Mouse (Mus musculus) limb, embryonic 15.5 days (tissue): Measurements from ENCODE around the gene Exosc7. TPM values are rescaled to one million over a fixed set of nuclear protein-coding genes. Genes with fewer than 3 reads are reported as not detected.

Experiments used
- ATAC-seq: fragments of 200-750 bp; cut with Nextera tagmentation; 2 replicates; pipeline ENCODE4 v1.8.0; 2017; ENCODE audit warnings: low read depth, moderate TSS enrichment; ENCODE audit not compliant: insufficient number of reproducible peaks, low FRiP score, low TSS enrichment
- H3K27ac ChIP-seq: fragments of 300-500 bp; sonication (generic); 2 replicates; pipeline ENCODE4 v1.5.1; 2015; ENCODE audit warnings: moderate library complexity, mild to moderate bottlenecking, inconsistent platforms
- H3K27me3 ChIP-seq: fragments of 300-500 bp; sonication (generic); 2 replicates; pipeline ENCODE4 v1.6.1; 2015; ENCODE audit warnings: inconsistent platforms
- H3K36me3 ChIP-seq: fragments of 300-500 bp; sonication (generic); 2 replicates; pipeline ENCODE4 v1.6.1; 2015; ENCODE audit warnings: inconsistent platforms
- H3K4me1 ChIP-seq: fragments of 300-500 bp; sonication (generic); 2 replicates; pipeline ENCODE4 v1.6.1; 2015; ENCODE audit warnings: inconsistent platforms
- H3K4me2 ChIP-seq: fragments of 300-500 bp; sonication (generic); 2 replicates; pipeline ENCODE4 v1.6.1; 2015; ENCODE audit warnings: mild to moderate bottlenecking, inconsistent platforms
- H3K4me3 ChIP-seq: fragments of 300-500 bp; sonication (generic); 2 replicates; pipeline ENCODE4 v1.5.1; 2015; ENCODE audit warnings: mild to moderate bottlenecking, inconsistent platforms
- H3K9ac ChIP-seq: fragments of 300-500 bp; sonication (generic); 2 replicates; pipeline ENCODE4 v1.6.1; 2015; ENCODE audit warnings: inconsistent platforms
- H3K9me3 ChIP-seq: fragments of 300-500 bp; sonication (generic); 2 replicates; pipeline ENCODE4 v1.6.1; 2016; ENCODE audit warnings: inconsistent platforms
- WGBS: fragments of 180-500 bp; shearing (Covaris S2); methylation state at CpG from one replicate; pipeline ENCODE4 v1.1.7; 2015; 5-methylcytosine and 5-hydroxymethylcytosine counted together
- polyA plus RNA-seq: library from polyadenylated mRNA; unstranded; fragments of >200 nt; fragmentation: Nextera tagmentation; extraction: Ambion mirVana; gene quantifications from 2 replicates; pipeline ENCODE4 v1.2.1, GENCODE M21; 2015

The Exosc7 gene
- polyA plus RNA-seq, 1 experiment from 2014 or later, result 103 TPM

- Histone ChIP-seq H3K9me3 (no peaks in the 10 kb centered on the region), H3K27me3 (no peaks in the 10 kb centered on the region), H3K36me3 (no peaks in the 10 kb centered on the region), H3K4me3 (no peak overlapping the region), H3K4me2 (no peak overlapping the region), H3K4me1 (no peaks in the 10 kb centered on the region; the same call in 1 of the 2 replicates), H3K27ac (no peak overlapping the region), H3K9ac (no peak overlapping the region)
- 66% methylated on average over 3 of the region's 3 CpGs for WGBS
- ATAC-seq, result no peak
Measured at GRCm38 (mm10) chr9:123165781-123166443, 52.9 kb downstream of the Exosc7 start.

DNA sequence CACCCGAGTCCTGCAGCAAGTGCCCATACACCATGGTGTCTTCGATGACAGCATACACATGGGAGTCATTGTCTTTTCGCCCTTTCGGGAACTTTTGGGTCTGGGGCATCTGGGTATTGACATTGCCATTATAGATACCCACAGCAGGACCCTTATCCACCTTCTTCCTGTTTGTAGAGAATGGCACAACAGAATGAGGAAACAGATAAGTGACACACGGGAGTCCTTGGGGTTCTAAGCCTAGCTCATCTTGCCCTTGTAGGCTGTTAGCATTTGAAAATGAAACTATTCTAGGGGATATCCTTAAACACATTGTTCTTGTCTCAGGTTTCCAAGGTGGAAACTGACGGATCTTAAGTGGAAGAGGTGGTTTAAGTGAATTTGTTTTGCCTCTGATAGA lies 60.7 kb downstream of the Exosc7 start:
- Histone ChIP-seq H3K4me3 (no peak overlapping the region), H3K36me3 (no peaks in the 10 kb centered on the region), H3K4me1 (no peaks in the 10 kb centered on the region), H3K9ac (no peak overlapping the region), H3K27me3 (no peaks in the 10 kb centered on the region), H3K9me3 (no peaks in the 10 kb centered on the region), H3K27ac (no peak overlapping the region), H3K4me2 (no peak overlapping the region)
- no peak for ATAC-seq
- WGBS, result 86% methylated on average over 6 of the region's 6 CpGs

GRCm38 (mm10) chr9:123174356-123174755 lies 61.3 kb downstream of the Exosc7 start:
- H3K27ac ChIP-seq, result no peak overlapping the region
- H3K9me3 ChIP-seq, result no peaks in the 10 kb centered on the region
- 67% methylated on average over 4 of the region's 4 CpGs for WGBS
- no peak overlapping the region for H3K4me2 ChIP-seq
- H3K36me3 ChIP-seq, result no peaks in the 10 kb centered on the region
- no peak for ATAC-seq
- H3K4me1 ChIP-seq, result no peaks in the 10 kb centered on the region
- no peaks in the 10 kb centered on the region for H3K27me3 ChIP-seq
- H3K4me3 ChIP-seq, result no peak overlapping the region
- no peak overlapping the region for H3K9ac ChIP-seq

- Histone ChIP-seq H3K9ac (no peak overlapping the region), H3K27ac (no peak overlapping the region), H3K27me3 (no peaks in the 10 kb centered on the region), H3K4me2 (no peak overlapping the region), H3K36me3 (no peaks in the 10 kb centered on the region), H3K9me3 (no peaks in the 10 kb centered on the region), H3K4me3 (no peak overlapping the region), H3K4me1 (no peaks in the 10 kb centered on the region)
- WGBS, result 86% methylated on average over 9 of the region's 9 CpGs
- no peak for ATAC-seq
Measured at GRCm38 (mm10) chr9:123177380-123178048, 64.5 kb downstream of the Exosc7 start.

DNA sequence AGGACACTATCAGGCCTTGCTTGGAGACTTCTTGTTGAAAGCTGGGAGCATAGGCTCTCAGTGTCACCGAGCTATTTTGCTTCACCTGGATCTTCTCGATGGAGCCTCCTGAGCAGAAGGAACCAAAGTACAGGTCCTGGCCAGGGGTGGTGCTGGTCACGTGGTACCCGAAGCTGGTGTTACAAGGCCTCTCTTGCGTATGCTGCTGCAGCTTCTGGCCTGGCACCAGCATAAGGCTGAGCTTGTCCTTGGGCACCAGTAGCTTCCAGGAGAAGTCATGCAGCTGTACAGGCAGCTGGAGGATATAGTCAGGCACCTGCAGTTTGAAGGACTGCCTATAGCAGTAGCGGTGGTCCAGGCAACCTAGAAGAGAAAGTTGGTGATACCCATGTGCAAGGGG lies 67.0 kb downstream of the Exosc7 start:
- H3K9me3 ChIP-seq, result no peaks in the 10 kb centered on the region
- no peak overlapping the region for H3K27ac ChIP-seq
- no peaks in the 10 kb centered on the region for H3K4me1 ChIP-seq
- no peak for ATAC-seq
- H3K36me3 ChIP-seq, result no peaks in the 10 kb centered on the region
- H3K4me2 ChIP-seq, result no peak overlapping the region
- 89% methylated on average over 6 of the region's 6 CpGs for WGBS
- H3K9ac ChIP-seq, result no peak overlapping the region
- no peak overlapping the region for H3K4me3 ChIP-seq
- no peaks in the 10 kb centered on the region for H3K27me3 ChIP-seq

DNA sequence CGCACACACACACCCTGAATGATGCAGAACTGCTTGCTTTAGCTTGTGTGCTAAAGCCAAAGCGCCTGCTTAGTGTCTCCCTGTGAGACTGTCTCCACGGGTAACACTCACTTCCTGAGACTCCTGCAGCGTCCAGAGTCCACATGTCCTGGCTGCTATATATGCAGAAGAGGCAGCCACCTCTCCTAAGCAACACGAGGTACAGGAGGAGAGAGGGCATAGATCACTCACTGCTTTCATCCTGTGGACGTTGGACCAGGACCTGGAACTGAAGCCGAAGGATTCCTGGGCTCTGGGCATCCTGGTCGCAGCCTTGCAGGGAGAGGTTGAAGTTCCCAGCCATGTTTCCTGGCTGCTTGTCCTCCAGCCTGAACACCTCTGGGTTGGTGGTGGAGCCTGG lies 70.2 kb downstream of the Exosc7 start:
- H3K36me3 ChIP-seq, result no peaks in the 10 kb centered on the region
- H3K4me1 ChIP-seq, result no peaks in the 10 kb centered on the region
- no peaks in the 10 kb centered on the region for H3K9me3 ChIP-seq
- no peak overlapping the region for H3K9ac ChIP-seq
- ATAC-seq, result no peak
- 76% methylated on average over 8 of the region's 8 CpGs for WGBS
- H3K27me3 ChIP-seq, result no peaks in the 10 kb centered on the region
- no peak overlapping the region for H3K27ac ChIP-seq
- no peak overlapping the region for H3K4me2 ChIP-seq
- H3K4me3 ChIP-seq, result no peak overlapping the region

- no peak for ATAC-seq
- Histone ChIP-seq H3K27ac (no peak overlapping the region), H3K4me3 (no peak overlapping the region), H3K4me1 (no peaks in the 10 kb centered on the region), H3K36me3 (no peaks in the 10 kb centered on the region), H3K4me2 (no peak overlapping the region), H3K9me3 (no peaks in the 10 kb centered on the region), H3K27me3 (no peaks in the 10 kb centered on the region), H3K9ac (no peak overlapping the region)
- 44% methylated on average over 2 of the region's 2 CpGs for WGBS
Measured at GRCm38 (mm10) chr9:123185546-123185945, 72.5 kb downstream of the Exosc7 start.

Other genes starting within 250 kb of the Exosc7 start
- gene Zfp445, start 247.2 kb upstream of the Exosc7 start, polyA plus RNA-seq, result 59.7 and 66.5 TPM in 2 replicates
- 4.1 and 5.8 TPM in 2 replicates for gene Zkscan7, start 227.5 kb upstream of the Exosc7 start, polyA plus RNA-seq
- gene Zfp105, start 190.1 kb upstream of the Exosc7 start, polyA plus RNA-seq, result 16.7 and 17.0 TPM in 2 replicates
- gene 1110059G10Rik, start 162.2 kb upstream of the Exosc7 start, polyA plus RNA-seq, result 25.5 and 29.9 TPM in 2 replicates
- 38.7 and 41.9 TPM in 2 replicates for gene Kif15, start 162.2 kb upstream of the Exosc7 start, polyA plus RNA-seq
- gene Tmem42, start 91.9 kb upstream of the Exosc7 start, polyA plus RNA-seq, result 24.5 and 25.6 TPM in 2 replicates
- gene Tgm4, start 78.5 kb upstream of the Exosc7 start, polyA plus RNA-seq, result 0.36 and 0.46 TPM in 2 replicates
- 70.3 and 78.2 TPM in 2 replicates for gene Zdhhc3, start within 50 bp of the Exosc7 start, polyA plus RNA-seq
- gene Clec3b, start 37.7 kb downstream of the Exosc7 start, polyA plus RNA-seq, result 10.5 and 14.1 TPM in 2 replicates
- 9.7 TPM in 2 replicates for gene Cdcp1, start 102.8 kb downstream of the Exosc7 start, polyA plus RNA-seq
- gene Tmem158, start 147.5 kb downstream of the Exosc7 start, polyA plus RNA-seq, result 13.6 and 18.7 TPM in 2 replicates